Mouse (Mus musculus): ENCODE data around the gene Trarg1.

DNA sequence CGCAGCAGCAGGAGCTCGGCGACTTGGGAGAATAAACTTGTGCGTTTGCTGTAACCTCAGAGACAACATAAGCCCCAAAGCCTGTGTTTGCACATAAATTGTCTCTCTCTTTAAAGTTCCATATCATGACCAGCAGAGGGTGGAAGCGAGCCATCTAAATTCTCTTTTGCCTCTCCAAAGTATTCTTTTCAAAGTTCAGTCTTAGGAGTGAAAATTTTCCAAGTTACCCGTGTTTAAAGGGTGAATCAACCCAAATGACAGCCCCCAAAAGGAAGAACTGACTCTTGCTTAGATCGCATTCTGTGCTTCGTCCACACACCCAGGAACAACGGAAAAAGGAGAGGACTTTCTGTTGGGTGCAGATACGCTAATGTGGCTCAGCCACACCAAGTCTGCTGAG, 24.5 kb upstream of the Trarg1 start:
- TF ChIP-seq CTCF (conservative IDR thresholded peaks at IDR 0.05; ENCODE audit: low read length) (peak; percentile 64), POU5F1 (IDR thresholded peaks at IDR 0.05; ENCODE audit: borderline replicate concordance, low read length) (no peak)

Data from E14TG2a.4 (cell line).